Mouse (Mus musculus): ENCODE measurements at regions not wholly inside any gene's neighbourhood (a gene's known extent, or its start where the extent isn't known, plus 50 kb on each side); places are given as distances from the start of the nearest gene placed in this dataset.

DNA sequence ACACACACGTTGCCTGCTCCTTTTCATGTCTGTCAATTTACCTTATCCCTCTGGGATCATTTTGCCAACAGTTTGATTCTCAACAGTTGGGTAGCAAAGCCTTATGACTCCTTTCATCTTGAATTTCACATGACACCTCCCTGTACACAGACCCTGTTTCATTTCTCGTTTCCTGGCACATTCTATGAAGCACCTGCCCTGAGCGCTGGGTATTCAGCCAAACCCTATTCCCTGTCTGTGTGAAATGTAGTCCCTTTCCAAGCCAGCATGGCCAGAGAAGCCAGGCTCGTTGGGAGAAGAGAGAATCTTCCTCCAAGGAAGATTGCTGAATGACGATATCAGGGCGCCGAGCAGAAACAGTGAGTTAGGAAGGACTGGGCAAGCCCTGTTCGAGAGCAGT lies 108.2 kb downstream of the Wscd1 start:
- TF ChIP-seq POLR2A (IDR thresholded peaks at IDR 0.05; ENCODE audit: control insufficient read depth, extremely low read depth, insufficient read depth, low read length, poor library complexity) (no peak), CTCF (IDR thresholded peaks at IDR 0.05; ENCODE audit: borderline replicate concordance, control insufficient read depth, extremely low read depth, insufficient read depth, low read length, poor library complexity) (no peak)

All from thymus, adult 2 months (tissue).